Mouse (Mus musculus): ENCODE results near the gene Gm20708.

Gm20708 gene

DNA sequence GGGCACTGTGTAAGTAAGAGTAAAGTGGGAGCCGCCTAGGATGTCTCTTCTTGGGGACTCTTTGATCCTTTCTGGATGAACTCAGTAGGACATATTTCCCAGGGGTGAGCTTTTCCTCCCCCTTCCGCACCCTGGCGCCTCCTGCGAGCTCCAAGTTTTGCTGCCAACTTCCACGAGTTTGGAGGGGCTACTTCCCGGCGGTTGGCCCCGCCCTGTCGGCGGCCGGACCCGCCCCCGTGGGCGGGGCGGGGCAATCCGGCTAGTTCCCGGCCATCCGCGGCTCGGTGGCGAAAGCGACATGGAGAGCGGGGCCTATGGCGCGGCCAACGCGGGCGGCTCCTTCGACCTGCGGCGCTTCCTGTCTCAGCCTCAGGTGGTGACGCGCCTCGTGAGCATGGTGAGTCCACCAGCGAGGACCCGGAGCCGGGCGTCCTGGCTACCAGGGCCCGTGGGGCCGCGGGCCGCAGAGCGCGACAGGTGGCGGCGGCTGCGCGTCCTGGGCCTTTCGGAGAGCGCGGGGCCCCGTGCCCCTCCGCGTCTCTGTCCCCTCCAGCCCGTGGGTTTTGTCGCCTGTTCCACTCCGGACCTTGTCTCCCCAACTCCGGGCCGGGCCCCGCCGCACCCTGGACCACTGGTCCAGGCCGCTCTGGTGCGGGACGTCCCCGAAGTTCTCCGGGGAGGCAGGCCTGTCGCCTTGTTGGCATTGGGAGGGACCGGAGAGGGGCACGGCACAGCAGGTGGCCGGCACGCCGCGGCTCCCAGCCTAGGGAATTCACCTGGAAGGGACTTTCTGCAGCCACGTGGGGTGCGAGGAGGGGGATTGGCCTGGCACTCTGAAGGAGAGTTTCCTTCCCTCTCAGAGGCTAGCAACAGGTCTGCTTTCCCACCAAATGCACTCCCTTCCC lies at the start of gene Gm20708, which contains the start of gene Syngr2:
Gm20708 (plus strand) TSS at position 262 of the 905 bp plus-strand sequence.
Syngr2 (plus strand) TSS at position 262 of the 905 bp plus-strand sequence.
- peak; percentile 83 for DNase-seq (ENCODE audit: low read depth)

DNA sequence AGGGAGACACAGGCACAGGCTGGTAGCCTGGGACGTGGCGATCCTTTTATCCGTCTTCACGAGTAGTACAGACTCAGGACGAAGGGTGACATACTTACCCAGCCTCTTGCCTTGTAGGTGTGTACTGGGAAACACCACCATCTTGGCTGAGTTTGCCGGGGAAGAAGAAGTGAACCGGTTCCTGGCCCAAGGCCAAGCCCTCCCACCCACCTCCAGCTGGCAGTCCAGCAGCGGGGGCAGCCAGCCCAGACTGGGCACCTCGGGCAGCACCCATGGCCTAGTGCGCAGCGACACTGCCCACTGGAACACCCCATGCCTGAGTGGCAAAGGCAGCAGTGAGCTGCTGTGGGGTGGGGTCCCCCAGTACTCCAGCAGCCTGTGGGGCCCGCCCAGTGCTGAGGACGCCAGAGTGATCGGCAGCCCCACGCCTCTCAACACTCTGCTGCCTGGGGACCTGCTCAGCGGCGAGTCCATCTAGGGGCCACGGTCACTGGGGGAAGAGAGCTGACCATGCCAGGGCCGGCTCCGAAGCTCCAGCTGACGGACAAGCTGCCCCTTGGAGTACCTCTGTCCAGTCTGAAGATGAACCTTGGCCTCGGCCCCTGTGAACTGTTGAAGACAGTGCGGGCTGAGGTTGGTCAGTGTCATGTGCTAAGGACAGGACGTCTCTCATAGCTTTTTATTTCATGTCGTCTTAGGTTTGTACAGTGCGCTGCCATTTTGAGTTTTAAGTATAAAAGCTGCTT lies 48.9 kb upstream of the Gm20708 start:
- no peak for DNase-seq (ENCODE audit: low read depth)

GRCm38 (mm10) chr11:117761801-117762200 lies 47.7 kb upstream of the Gm20708 start:
- no peak for DNase-seq (ENCODE audit: low read depth)

- no peak for DNase-seq (ENCODE audit: low read depth)
These were observed 47.2 kb upstream of the Gm20708 start for GRCm38 (mm10) chr11:117762246-117762645.

GRCm38 (mm10) chr11:117764319-117764718 lies 45.1 kb upstream of the Gm20708 start:
- DNase-seq (ENCODE audit: low read depth): no peak

DNA sequence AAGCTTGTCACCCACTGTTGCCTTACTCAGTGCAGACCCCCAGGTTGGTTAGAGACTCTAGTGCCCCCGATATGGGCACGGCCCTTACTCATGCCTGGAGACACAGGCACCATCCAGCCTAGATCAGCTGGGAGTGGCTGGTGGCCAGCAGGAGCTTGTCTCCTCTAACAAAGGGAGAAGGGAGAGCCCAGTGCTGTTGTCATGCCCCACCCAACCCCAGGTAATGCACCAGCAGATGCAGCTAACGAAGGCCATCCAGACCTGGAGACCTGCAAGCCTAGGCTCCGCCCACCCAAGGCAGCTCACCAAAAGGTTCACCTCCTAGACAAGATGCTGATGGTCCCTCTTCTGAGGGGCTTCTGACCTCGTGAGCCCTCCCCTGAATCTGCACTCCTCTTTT lies 44.1 kb upstream of the Gm20708 start:
- DNase-seq (ENCODE audit: low read depth): no peak

DNA sequence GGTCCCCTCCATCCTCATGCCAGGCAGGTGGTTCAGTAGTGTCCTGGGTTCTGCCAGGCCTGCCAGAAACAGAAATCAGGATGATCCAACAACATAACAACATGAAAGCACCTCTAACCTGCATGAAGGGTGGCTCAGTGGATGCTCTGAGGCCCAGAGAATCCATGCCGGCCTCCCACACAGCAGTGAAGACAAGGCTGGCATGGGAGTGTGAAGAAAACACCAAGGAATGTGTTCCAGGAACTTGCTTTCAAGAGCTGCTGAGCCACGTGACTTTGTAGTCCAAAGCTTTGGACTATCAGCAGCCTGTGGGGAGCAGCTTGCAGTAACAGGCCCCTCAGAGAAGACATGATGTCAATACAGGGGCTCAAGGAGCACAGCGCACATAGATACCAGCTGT lies 43.2 kb upstream of the Gm20708 start:
- DNase-seq (ENCODE audit: low read depth): no peak

GRCm38 (mm10) chr11:117768725-117769682 lies 40.5 kb upstream of the Gm20708 start:
- no peak for DNase-seq (ENCODE audit: low read depth)

- no peak for DNase-seq (ENCODE audit: low read depth)
These were observed 39.8 kb upstream of the Gm20708 start for GRCm38 (mm10) chr11:117769683-117770047.

- DNase-seq (ENCODE audit: low read depth): no peak
These were observed 39.1 kb upstream of the Gm20708 start for GRCm38 (mm10) chr11:117770407-117770806.

- no peak for DNase-seq (ENCODE audit: low read depth)
These were observed 37.1 kb upstream of the Gm20708 start for GRCm38 (mm10) chr11:117772352-117772751.

DNA sequence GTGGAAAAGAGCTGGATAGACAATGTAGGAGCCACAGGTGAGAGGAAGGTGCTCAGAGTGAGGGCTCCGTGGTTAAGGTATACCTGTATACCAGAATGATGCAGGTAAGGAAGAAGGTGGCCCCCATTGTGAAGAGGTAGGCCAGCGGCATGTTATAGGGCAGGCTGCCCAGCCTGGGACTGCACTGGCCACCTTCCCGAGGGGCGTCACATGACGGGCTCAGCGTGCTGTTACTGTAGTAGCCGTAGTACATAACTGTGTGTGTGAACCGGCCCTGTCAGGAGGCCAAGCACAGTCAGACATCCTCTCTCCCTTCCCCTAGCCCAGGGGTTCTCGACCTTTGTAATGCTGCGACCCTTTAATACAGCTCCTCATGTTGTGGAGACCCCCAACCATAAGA lies 34.5 kb upstream of the Gm20708 start:
- DNase-seq (ENCODE audit: low read depth): no peak

GRCm38 (mm10) chr11:117775540-117775939 lies 33.9 kb upstream of the Gm20708 start:
- no peak for DNase-seq (ENCODE audit: low read depth)

GRCm38 (mm10) chr11:117776085-117776792 lies 33.2 kb upstream of the Gm20708 start:
- DNase-seq (ENCODE audit: low read depth): no peak

- DNase-seq (ENCODE audit: low read depth): no peak
These were observed 32.4 kb upstream of the Gm20708 start for GRCm38 (mm10) chr11:117777111-117777510.

GRCm38 (mm10) chr11:117778031-117778430 lies 31.4 kb upstream of the Gm20708 start:
- DNase-seq (ENCODE audit: low read depth): no peak

- DNase-seq (ENCODE audit: low read depth): peak; percentile 60
These were observed 30.5 kb upstream of the Gm20708 start for GRCm38 (mm10) chr11:117778851-117779433.

- DNase-seq (ENCODE audit: low read depth): peak; percentile 62
These were observed 29.9 kb upstream of the Gm20708 start for GRCm38 (mm10) chr11:117779434-117780198.

GRCm38 (mm10) chr11:117780199-117780515 lies 29.3 kb upstream of the Gm20708 start:
- DNase-seq (ENCODE audit: low read depth): no peak

DNA sequence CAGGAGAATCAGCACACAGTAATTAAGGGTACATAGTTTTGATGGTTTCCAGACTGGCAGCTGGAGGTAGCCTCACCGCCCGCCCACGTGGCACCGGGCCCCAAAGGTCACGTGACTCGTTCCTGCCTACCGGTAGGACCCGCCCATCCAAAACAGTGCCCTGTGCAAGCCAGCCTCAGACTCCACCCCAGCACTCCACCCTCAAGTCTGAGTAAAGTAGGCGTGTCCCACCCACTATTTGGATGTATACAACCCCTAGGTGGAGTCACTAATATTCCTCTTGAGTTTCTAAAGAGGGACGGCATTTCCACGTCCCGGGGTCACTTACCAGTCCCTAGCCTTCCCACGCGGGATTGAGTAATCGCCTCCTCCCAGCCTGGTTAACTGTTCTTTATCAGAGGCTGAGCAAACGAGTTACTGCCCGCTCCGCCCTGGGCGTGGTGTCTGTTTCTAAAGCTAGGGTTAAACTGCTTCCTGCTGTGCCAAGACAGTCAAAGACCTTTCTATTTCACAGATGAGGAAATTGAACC lies 28.8 kb upstream of the Gm20708 start:
- peak; percentile 92 for DNase-seq (ENCODE audit: low read depth)

Data from NIH3T3 (cell line).